Mouse (Mus musculus): ENCODE data around the gene Zfp580. TPM values are rescaled to one million over a fixed set of nuclear protein-coding genes. Genes with fewer than 3 reads are reported as not detected.
"Not testable (repeated sequence)": the region's sequence is repeated elsewhere in the genome, so short reads cannot be mapped to it uniquely, and the experiment has no call there.

Gene Zfp580
- polyA plus RNA-seq (2012; rRNA removed): 36.0 and 37.9 TPM in 2 replicates

DNA sequence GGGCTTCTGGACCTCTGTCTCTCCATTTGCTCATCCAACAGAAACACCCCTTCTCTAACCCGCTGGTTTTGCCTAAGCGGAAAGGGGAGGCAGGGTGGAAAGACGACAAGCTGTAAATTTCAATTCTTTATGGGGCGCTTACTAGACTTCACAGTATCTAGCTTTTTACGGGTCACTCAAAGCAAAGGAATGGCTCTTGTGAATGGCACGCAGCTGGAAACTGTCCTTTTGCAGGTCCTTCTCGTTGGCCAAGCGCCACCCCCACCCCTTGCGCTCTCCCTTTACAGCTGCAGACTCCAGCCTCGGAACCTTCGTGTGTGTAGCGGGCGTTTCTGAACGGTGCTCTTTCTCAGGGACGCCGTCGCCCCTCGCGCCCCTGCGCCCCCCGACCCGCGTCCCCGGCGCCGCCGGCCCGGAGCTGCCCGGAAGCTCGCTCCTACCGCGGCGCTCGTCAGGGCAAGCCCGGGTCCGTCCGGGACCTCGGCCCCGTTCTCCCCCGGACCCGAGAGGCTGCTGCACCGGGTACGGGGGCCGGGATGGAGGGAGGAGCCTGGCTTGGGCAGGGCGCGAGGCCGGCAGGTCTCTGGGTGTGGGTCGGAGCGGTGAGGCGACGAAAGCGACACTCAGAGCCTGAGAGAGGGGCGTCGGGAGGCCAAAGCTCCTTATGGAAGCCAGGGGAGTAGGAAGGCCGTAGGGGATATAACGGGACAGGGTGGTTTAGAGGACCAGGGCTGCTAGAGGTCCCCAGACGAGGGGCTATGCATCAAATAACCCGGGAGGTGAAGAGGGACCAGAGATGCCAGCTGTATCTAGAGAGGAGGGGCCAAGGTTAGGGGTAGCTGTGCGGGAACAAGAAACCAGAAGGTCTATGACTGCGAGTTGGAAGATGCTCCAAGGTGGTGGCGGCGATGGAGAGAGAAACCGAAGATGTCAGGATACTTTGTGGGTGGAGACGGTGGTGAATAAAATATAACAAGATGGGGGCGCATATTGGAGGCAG is at the start of gene Zfp580:
Zfp580 (plus strand) TSS at position 346 of the 1,000 bp plus-strand sequence.
- Histone ChIP-seq H3K4me1 (ENCODE audit: control insufficient read depth, insufficient read depth, low read length) (peaks cover 4% of the 10 kb centered on the region; the same call in 1 of the 2 replicates), H3K4me3 (replicated peaks; ENCODE audit: extremely low read depth, low read depth, low read length) (peak within 1 kb of the TSS; percentile 67)
- peak; percentile 80 for DNase-seq
- TF ChIP-seq CTCF (IDR thresholded peaks at IDR 0.05; ENCODE audit: insufficient read depth, low read length) (no peak), POLR2A (IDR thresholded peaks at IDR 0.05; ENCODE audit: borderline replicate concordance, extremely low read depth, low read depth, low read length) (peak; percentile 33; the same call in 1 of the 2 replicates)
- 1% methylated on average over 64 of the region's 65 CpGs for WGBS

DNA sequence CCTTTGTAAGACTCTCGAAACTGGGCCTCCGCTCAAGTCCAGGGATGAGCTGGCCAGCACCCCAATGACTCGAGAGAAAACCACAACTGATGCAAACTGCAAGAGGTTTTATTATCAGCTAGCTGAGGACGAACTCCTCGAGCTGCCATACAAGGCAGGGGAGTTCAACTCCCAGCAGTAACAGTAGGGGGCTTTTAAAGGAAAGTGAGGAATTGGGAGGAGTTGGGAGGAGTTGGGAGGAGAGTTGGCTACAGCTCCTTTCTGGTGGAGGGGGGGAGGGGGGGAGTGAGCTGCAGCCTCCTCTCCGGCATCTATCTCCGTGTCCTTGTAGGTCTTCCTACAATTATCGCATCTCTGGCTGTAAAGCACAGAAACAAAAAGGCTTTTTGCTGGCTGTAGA is 48.5 kb upstream of the Zfp580 start:
- WGBS: 69% methylated on average over 8 of the region's 8 CpGs
- not testable (repeated sequence) for H3K4me1 ChIP-seq (ENCODE audit: control insufficient read depth, insufficient read depth, low read length); DNase-seq; H3K4me3 ChIP-seq (replicated peaks; ENCODE audit: extremely low read depth, low read depth, low read length)

DNA sequence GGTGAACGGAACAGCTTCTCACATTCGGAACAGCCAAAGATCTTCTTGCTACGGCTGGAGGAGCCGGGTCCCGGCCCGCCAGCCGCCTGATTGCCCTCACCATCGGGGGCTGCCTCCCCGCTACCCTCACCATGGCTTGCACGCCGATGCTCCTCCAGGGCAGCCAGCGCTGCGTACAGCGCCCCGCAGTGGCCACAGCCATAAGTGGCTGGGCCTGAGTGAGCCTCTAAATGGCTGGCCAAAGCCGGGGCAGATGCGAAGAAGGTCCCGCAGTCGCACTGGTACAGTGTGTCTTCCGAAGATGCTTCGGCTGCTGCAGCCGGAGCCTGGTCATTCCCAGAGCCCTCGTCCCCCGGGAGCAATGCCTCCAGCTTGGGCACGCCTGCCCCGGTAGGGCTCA is 43.1 kb upstream of the Zfp580 start:
- WGBS: 97% methylated on average over 26 of the region's 26 CpGs
- TF ChIP-seq POLR2A (IDR thresholded peaks at IDR 0.05; ENCODE audit: borderline replicate concordance, extremely low read depth, low read depth, low read length): no peak
- no peak for TF ChIP-seq CTCF (IDR thresholded peaks at IDR 0.05; ENCODE audit: insufficient read depth, low read length)
- no peak for DNase-seq
- Histone ChIP-seq H3K4me3 (replicated peaks; ENCODE audit: extremely low read depth, low read depth, low read length) (no peak overlapping the region), H3K4me1 (ENCODE audit: control insufficient read depth, insufficient read depth, low read length) (peaks cover 2% of the 10 kb centered on the region; the same call in 1 of the 2 replicates)

DNA sequence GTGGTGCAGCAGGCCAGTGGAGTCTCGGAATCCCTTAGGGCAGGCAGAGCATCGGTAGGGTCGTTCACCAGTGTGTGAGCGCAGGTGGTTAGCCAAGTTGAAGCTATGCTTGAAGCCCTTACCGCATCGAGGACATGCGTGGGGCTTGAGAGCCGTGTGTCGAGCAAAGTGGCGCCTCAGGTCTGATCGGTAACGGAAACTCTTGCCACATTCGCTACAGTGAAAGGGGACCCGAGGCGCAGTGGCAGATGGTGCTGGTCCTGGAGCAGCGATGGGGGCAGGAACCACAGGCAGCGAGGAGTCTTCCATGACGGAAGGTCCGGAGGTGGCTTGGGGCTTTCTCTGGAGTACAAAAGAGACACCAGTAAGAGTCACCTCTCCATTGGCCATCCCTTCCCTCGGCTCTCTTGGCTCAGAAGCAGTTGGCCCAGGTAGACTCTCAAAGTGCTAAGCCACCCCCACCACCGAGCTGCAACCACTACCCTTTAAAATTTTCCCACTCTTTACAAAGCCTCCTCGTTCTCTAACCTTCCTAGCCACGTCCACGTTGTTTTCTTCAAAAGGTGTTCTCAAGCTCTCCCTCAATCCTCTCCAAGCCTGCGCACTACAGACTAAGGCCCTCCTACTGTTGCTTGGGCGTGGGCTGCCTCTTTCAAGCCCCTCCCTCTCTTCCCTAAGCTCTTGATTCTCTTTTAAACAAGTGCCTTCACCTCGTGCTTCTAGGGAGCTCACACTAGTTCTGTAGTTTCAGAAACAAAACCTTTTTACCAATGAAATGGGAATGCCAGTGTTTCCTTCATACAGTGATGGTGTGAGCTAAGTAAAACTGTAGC is 38.4 kb upstream of the Zfp580 start:
- 83% methylated on average over 27 of the region's 27 CpGs for WGBS
- DNase-seq: no peak
- Histone ChIP-seq H3K4me1 (ENCODE audit: control insufficient read depth, insufficient read depth, low read length) (peaks cover 4% of the 10 kb centered on the region; the same call in 1 of the 2 replicates), H3K4me3 (replicated peaks; ENCODE audit: extremely low read depth, low read depth, low read length) (no peak overlapping the region)
- no peak for TF ChIP-seq POLR2A (IDR thresholded peaks at IDR 0.05; ENCODE audit: borderline replicate concordance, extremely low read depth, low read depth, low read length)
- TF ChIP-seq CTCF (IDR thresholded peaks at IDR 0.05; ENCODE audit: insufficient read depth, low read length): no peak

GRCm38 (mm10) chr7:5014251-5015117 is 36.9 kb upstream of the Zfp580 start, which contains the start of the genes Zfp524 and Fiz1:
TSS of gene Zfp524 (plus strand) at chr7:5014415.
TSS of gene Fiz1 (minus strand) at chr7:5014697.
- Histone ChIP-seq H3K4me3 (replicated peaks; ENCODE audit: extremely low read depth, low read depth, low read length) (peak within 1 kb of the TSS; percentile 91), H3K4me1 (ENCODE audit: control insufficient read depth, insufficient read depth, low read length) (peaks cover 8% of the 10 kb centered on the region)
- peak; percentile 98 for DNase-seq
- no peak for TF ChIP-seq CTCF (IDR thresholded peaks at IDR 0.05; ENCODE audit: insufficient read depth, low read length)
- TF ChIP-seq POLR2A (IDR thresholded peaks at IDR 0.05; ENCODE audit: borderline replicate concordance, extremely low read depth, low read depth, low read length): 0 out of 2 replicates have a peak, but pooled peaks have one; percentile 11
- under 1% methylated on average over 42 of the region's 42 CpGs for WGBS

DNA sequence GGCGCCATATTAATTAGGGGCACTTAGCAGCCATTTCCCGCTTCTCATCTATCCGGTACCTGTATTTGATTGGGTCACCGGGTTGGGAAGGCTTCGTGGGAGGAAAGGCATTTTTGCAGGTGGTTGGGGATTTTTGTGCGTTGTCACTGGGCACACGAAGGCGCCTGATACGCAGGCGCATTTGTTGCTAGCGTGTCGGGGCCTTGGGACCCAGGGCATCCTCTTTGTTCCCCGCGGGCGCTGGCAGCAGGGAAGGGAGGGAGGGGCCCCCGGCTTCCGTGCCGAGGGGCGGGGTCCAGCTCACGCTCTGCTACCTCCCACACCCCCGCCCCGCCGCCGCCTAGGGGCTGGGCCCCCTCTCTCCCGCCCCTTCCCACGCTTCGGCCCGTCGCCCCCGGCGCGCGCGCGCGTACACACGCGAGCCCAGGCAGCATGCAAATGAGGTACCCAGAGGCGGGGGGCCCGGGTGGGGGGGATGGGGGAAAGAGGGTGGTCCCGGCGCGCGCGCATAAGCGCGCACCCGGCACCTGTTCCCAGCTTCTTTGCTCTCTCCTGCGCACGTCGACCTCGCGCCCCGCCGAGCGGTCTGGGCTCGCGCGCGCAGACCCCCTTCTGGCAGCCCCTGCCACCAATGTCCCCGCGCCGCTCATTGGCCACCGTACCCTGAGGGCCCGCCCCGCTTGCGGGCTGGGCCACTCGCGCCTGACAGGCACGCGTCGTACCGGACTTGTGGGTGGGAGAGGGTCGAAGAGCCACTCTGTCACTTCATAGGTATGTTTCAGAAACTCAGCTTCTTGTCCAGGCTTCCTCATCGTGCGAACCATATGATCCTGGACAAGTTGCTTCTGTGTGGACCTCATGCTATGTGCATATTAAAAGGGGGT is 36.0 kb upstream of the Zfp580 start, which contains the start of gene Gm44973:
Gm44973 (plus strand) TSS at position 379 of the 884 bp plus-strand sequence.
- Histone ChIP-seq H3K4me1 (ENCODE audit: control insufficient read depth, insufficient read depth, low read length) (peaks cover 8% of the 10 kb centered on the region), H3K4me3 (replicated peaks; ENCODE audit: extremely low read depth, low read depth, low read length) (peak within 1 kb of the TSS; percentile 91)
- 1% methylated on average over 74 of the region's 76 CpGs for WGBS
- peak; percentile 92 for DNase-seq
- TF ChIP-seq CTCF (IDR thresholded peaks at IDR 0.05; ENCODE audit: insufficient read depth, low read length): no peak
- TF ChIP-seq POLR2A (IDR thresholded peaks at IDR 0.05; ENCODE audit: borderline replicate concordance, extremely low read depth, low read depth, low read length): peak; percentile 52; the same call in 1 of the 2 replicates

DNA sequence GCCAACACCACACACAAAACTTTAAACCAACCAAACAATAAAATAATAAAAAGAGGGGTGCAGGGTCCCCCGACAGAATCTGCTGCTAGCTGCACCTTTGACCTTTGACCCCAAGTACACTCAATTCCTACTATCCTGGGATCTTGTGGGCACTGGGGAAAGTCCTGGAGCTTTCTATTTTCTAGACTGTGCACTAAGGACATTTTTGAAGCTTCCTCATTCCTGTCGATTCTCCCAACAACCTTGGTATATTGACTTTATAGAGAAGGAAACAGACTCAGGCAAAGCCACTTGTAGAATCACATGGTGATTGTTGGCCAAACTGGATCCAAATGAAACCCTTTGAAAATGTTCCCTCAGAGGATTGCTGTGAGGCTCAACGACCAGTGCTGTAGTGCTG is 35.3 kb upstream of the Zfp580 start:
- Histone ChIP-seq H3K4me1 (ENCODE audit: control insufficient read depth, insufficient read depth, low read length) (peaks cover 8% of the 10 kb centered on the region), H3K4me3 (replicated peaks; ENCODE audit: extremely low read depth, low read depth, low read length) (peak overlapping the region; percentile 79)
- TF ChIP-seq CTCF (IDR thresholded peaks at IDR 0.05; ENCODE audit: insufficient read depth, low read length) (no peak), POLR2A (IDR thresholded peaks at IDR 0.05; ENCODE audit: borderline replicate concordance, extremely low read depth, low read depth, low read length) (no peak)
- 33% methylated on average over 3 of the region's 3 CpGs for WGBS
- no peak for DNase-seq

- TF ChIP-seq CTCF (IDR thresholded peaks at IDR 0.05; ENCODE audit: insufficient read depth, low read length): no peak
- TF ChIP-seq POLR2A (IDR thresholded peaks at IDR 0.05; ENCODE audit: borderline replicate concordance, extremely low read depth, low read depth, low read length): no peak
- peaks cover 8% of the 10 kb centered on the region for H3K4me1 ChIP-seq (ENCODE audit: control insufficient read depth, insufficient read depth, low read length)
- WGBS: 96% methylated on average over 2 of the region's 2 CpGs
These were observed 34.4 kb upstream of the Zfp580 start for GRCm38 (mm10) chr7:5016920-5017319.

More at GRCm38 (mm10) chr7:5016920-5017319, 34.4 kb upstream of the Zfp580 start:
- no peak overlapping the region for H3K4me3 ChIP-seq (replicated peaks; ENCODE audit: extremely low read depth, low read depth, low read length)
- DNase-seq: no peak
